Mouse (Mus musculus) CH12.LX (cell line): ENCODE measurements around the gene Chrm5. TPM values are rescaled to one million over a fixed set of nuclear protein-coding genes. Genes with fewer than 3 reads are reported as not detected.
A peak's percentile ranks its signal among the peaks of the same experiment; 100 is the strongest.
"Not testable (repeated sequence)": the region's sequence is repeated elsewhere in the genome, so short reads cannot be mapped to it uniquely, and the experiment has no call there.

Experiments used
- DNase-seq: peaks from one replicate; pipeline ENCODE4 v3.0.0-alpha.2; 2013; ENCODE audit errors: extremely low read depth
- H3K27ac ChIP-seq: 2 replicates; pipeline ENCODE4 v1.5.1; 2012; ENCODE audit warnings: low read depth, mild to moderate bottlenecking, control low read depth, moderate library complexity; ENCODE audit not compliant: insufficient read depth
- H3K27me3 ChIP-seq: replicated peaks from 2 replicates; pipeline ENCODE3; 2012; ENCODE audit warnings: inconsistent platforms
- H3K36me3 ChIP-seq, 2 experiments: replicated peaks in 1 of 2; 2 replicates each; pipeline versions ENCODE3 to v1.6.1; 2012; ENCODE audit warnings: inconsistent platforms in 1 of 2, low read length in 1 of 2, mild to moderate bottlenecking in 1 of 2, mixed read lengths in 1 of 2, moderate library complexity in 1 of 2; ENCODE audit not compliant: control insufficient read depth in 1 of 2, insufficient read depth in 1 of 2
- H3K4me1 ChIP-seq, 2 experiments: 2 replicates each; pipeline ENCODE4 v1.6.1; 2012; ENCODE audit warnings: inconsistent platforms in 1 of 2, moderate library complexity in 1 of 2; ENCODE audit not compliant: insufficient read depth in 2 of 2, control insufficient read depth in 1 of 2
- H3K4me2 ChIP-seq: 2 replicates; pipeline ENCODE4 v1.6.1; 2012; ENCODE audit warnings: low read depth, mild to moderate bottlenecking, control low read depth; ENCODE audit not compliant: poor library complexity, insufficient read depth, severe bottlenecking
- H3K4me3 ChIP-seq, 3 experiments: fragments of 150-350 bp in 1 of 3; sonication (generic) in 1 of 3; replicated peaks in 1 of 3; 2 replicates each; pipeline versions ENCODE3 to v1.5.1; 2011 to 2012; ENCODE audit warnings: low read depth in 2 of 3, low read length in 2 of 3, mild to moderate bottlenecking in 2 of 3, moderate library complexity in 2 of 3, control low read depth in 1 of 3, improper control_type of control experiment in 1 of 3, inconsistent platforms in 1 of 3, mixed read lengths in 1 of 3; ENCODE audit not compliant: poor library complexity in 1 of 3
- H3K79me2 ChIP-seq: replicated peaks from 2 replicates; pipeline ENCODE4 v1.6.1; 2012; ENCODE audit warnings: mild to moderate bottlenecking, moderate library complexity; ENCODE audit not compliant: control insufficient read depth, poor library complexity, insufficient read depth, severe bottlenecking; ENCODE audit errors: extremely low read depth
- H3K9ac ChIP-seq: 2 replicates; pipeline ENCODE4 v1.6.1; 2012; ENCODE audit warnings: low read depth, mild to moderate bottlenecking, control low read depth, moderate library complexity; ENCODE audit not compliant: insufficient read depth
- H3K9me3 ChIP-seq: replicated peaks from 2 replicates; pipeline ENCODE3; 2012; ENCODE audit warnings: low read length, inconsistent platforms, mixed read lengths
- CHD1 ChIP-seq: IDR thresholded peaks from 2 replicates; pipeline ENCODE4 v1.6.1; 2012; ENCODE audit warnings: low read depth, low read length, improper control_type of control experiment, inconsistent platforms
- E2F4 ChIP-seq: IDR thresholded peaks from 2 replicates; pipeline ENCODE4 v1.6.1; 2011; ENCODE audit warnings: low read depth, low read length, improper control_type of control experiment; ENCODE audit not compliant: insufficient replicate concordance
- ELF1 ChIP-seq: IDR thresholded peaks from 2 replicates; pipeline ENCODE4 v1.6.1; 2014; ENCODE audit warnings: low read depth, mild to moderate bottlenecking, inconsistent platforms, low read length, improper control_type of control experiment
- EP300 ChIP-seq: IDR thresholded peaks from 2 replicates; pipeline ENCODE4 v1.6.1; 2011; ENCODE audit warnings: low read length, improper control_type of control experiment
- ETS1 ChIP-seq: conservative IDR thresholded peaks from 2 replicates; pipeline ENCODE4 v1.6.1; 2012; ENCODE audit warnings: low read depth, mild to moderate bottlenecking, inconsistent platforms, low read length, improper control_type of control experiment, moderate library complexity
- GABPA ChIP-seq: IDR thresholded peaks from 2 replicates; pipeline ENCODE4 v1.6.1; 2012; ENCODE audit warnings: low read depth, low read length, improper control_type of control experiment, inconsistent platforms; ENCODE audit not compliant: insufficient replicate concordance
- JUN ChIP-seq: IDR thresholded peaks from 2 replicates; pipeline ENCODE4 v1.6.1; 2011; ENCODE audit warnings: low read depth, mild to moderate bottlenecking, low read length, improper control_type of control experiment, moderate library complexity; ENCODE audit not compliant: insufficient read depth
- KAT2A ChIP-seq: IDR thresholded peaks from 2 replicates; pipeline ENCODE4 v1.6.1; 2012; ENCODE audit warnings: low read length, improper control_type of control experiment, inconsistent platforms; ENCODE audit not compliant: insufficient replicate concordance
- MAX ChIP-seq: IDR thresholded peaks from 2 replicates; pipeline ENCODE4 v1.6.1; 2011; ENCODE audit warnings: low read length, improper control_type of control experiment
- MEF2A ChIP-seq: IDR thresholded peaks from 2 replicates; pipeline ENCODE4 v1.6.1; 2014; ENCODE audit warnings: low read depth, mild to moderate bottlenecking, inconsistent platforms, low read length, improper control_type of control experiment, borderline replicate concordance
- MXI1 ChIP-seq: IDR thresholded peaks from 2 replicates; pipeline ENCODE4 v1.6.1; 2011; ENCODE audit warnings: mild to moderate bottlenecking, low read depth, low read length, improper control_type of control experiment
- MYC ChIP-seq: IDR thresholded peaks from 2 replicates; pipeline ENCODE4 v1.6.1; 2011; ENCODE audit warnings: low read depth, mild to moderate bottlenecking, improper control_type of control experiment, low read length
- NELFE ChIP-seq: IDR thresholded peaks from 2 replicates; pipeline ENCODE4 v1.6.1; 2011; ENCODE audit warnings: low read depth, low read length, improper control_type of control experiment
- NRF1 ChIP-seq: IDR thresholded peaks from 2 replicates; pipeline ENCODE4 v1.6.1; 2014; ENCODE audit warnings: low read depth, mild to moderate bottlenecking, inconsistent platforms, low read length, improper control_type of control experiment, moderate library complexity
- PAX5 ChIP-seq: IDR thresholded peaks from 2 replicates; pipeline ENCODE4 v1.6.1; 2012; ENCODE audit warnings: low read length, inconsistent platforms, mixed read lengths
- POLR2A ChIP-seq: IDR thresholded peaks from 2 replicates; pipeline ENCODE4 v1.6.1; 2011; ENCODE audit warnings: low read depth, mild to moderate bottlenecking, improper control_type of control experiment, low read length
- SIN3A ChIP-seq: IDR thresholded peaks from 2 replicates; pipeline ENCODE4 v1.6.1; 2012; ENCODE audit warnings: low read length, improper control_type of control experiment, inconsistent platforms
- SMC3 ChIP-seq: IDR thresholded peaks from 2 replicates; pipeline ENCODE4 v1.6.1; 2011; ENCODE audit warnings: low read depth, low read length, improper control_type of control experiment
- TBP ChIP-seq: conservative IDR thresholded peaks from 2 replicates; pipeline ENCODE4 v1.6.1; 2011; ENCODE audit warnings: low read depth, low read length, improper control_type of control experiment
- UBTF ChIP-seq: IDR thresholded peaks from 2 replicates; pipeline ENCODE4 v1.6.1; 2012; ENCODE audit warnings: low read depth, mild to moderate bottlenecking, inconsistent platforms, low read length, improper control_type of control experiment, moderate library complexity
- USF1 ChIP-seq: IDR thresholded peaks from 2 replicates; pipeline ENCODE4 v1.6.1; 2014; ENCODE audit warnings: low read depth, mild to moderate bottlenecking, inconsistent platforms, low read length, improper control_type of control experiment
- USF2 ChIP-seq: conservative IDR thresholded peaks from 2 replicates; pipeline ENCODE4 v1.6.1; 2011; ENCODE audit warnings: low read depth, low read length, improper control_type of control experiment
- ZC3H11A ChIP-seq: IDR thresholded peaks from 2 replicates; pipeline ENCODE4 v1.6.1; 2012; ENCODE audit warnings: low read depth, mild to moderate bottlenecking, inconsistent platforms, low read length, improper control_type of control experiment
- ZMIZ1 ChIP-seq: IDR thresholded peaks from 2 replicates; pipeline ENCODE4 v1.6.1; 2012; ENCODE audit warnings: low read depth, mild to moderate bottlenecking, inconsistent platforms, low read length, improper control_type of control experiment
- ZNF384 ChIP-seq: IDR thresholded peaks from 2 replicates; pipeline ENCODE4 v1.6.1; 2012; ENCODE audit warnings: low read depth, low read length, improper control_type of control experiment, inconsistent platforms
- dilution Hi-C: fragments of 300-500 bp; cut with MboI; formaldehyde crosslinking; loops from 2 replicates; pipeline ENCODE4 v1.14.3; 2020; ENCODE audit warnings: low sequenced_read_pairs; ENCODE audit not compliant: extremely low pct_unique_long_range_greater_than_20kb, extremely low pct_ligation_motif_present
- in situ Hi-C: fragments of 300-500 bp; cut with MboI; formaldehyde crosslinking; loops from 3 replicates; pipeline ENCODE4 v1.14.3; 2019; ENCODE audit warnings: low sequenced_read_pairs, low pct_ligation_motif_present, low pct_unique_long_range_greater_than_20kb, mixed read lengths
- polyA plus RNA-seq: library from polyadenylated mRNA; unstranded; fragments of >175 nt; gene quantifications from 2 replicates; pipeline ENCODE4 v1.2.1, GENCODE M21; 2012; ENCODE audit warnings: low read depth; ENCODE audit not compliant: insufficient read length
- total RNA-seq, 2 experiments: library from RNA; depleted of rRNA; stranded (reverse); fragments of 300-350 nt in 1 of 2; fragments of >200 nt in 1 of 2; gene quantifications; 2 replicates each; pipeline ENCODE4 v1.2.3; 2012 to 2014

The Chrm5 gene
- total and polyA plus RNA-seq, 3 experiments = not detected

DNA sequence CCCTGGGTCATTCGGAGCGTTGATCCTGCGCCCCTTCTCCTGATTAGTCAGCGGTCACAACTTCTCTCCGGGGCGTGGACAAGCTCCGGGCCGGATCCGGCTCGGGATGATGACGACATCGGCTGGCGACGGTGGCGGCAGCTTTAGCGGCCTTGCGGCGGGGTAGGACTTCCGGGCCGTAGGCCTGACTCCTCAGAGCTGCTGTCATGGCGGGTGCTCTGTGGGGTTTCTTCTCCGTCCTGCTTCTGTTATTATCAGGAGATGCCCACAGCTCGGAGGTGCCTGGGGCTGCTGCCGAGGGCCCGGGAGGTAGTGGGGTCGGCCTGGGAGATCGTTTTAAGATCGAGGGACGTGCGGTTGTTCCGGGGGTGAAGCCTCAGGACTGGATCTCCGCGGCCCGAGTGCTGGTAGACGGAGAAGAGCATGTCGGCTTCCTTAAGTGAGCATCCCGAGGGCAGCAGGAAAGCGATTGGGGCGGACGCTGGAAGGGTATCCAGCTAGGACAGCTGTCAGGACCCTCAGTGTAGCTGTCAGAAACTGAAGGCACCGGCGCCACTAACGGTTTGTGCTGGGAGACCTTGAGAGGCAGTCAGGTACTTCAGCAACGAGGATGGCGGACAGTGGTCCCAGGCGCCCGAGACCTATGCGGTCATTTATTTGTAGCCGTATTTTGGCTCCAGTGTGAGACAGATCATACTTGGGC lies 25.6 kb downstream of the Chrm5 start, which contains the start of gene Emc7 (continued):
- TF ChIP-seq JUN (no peak), ZC3H11A (no peak), SIN3A (peak; percentile 95), NRF1 (peak; percentile 55), CHD1 (no peak), GABPA (peak; percentile 56; the same call in 1 of the 2 replicates), ZNF384 (no peak), ELF1 (peak; percentile 96), NELFE (peak; percentile 97), ETS1 (peak; percentile 43; the same call in 1 of the 2 replicates), ZMIZ1 (peak; percentile 87; the same call in 1 of the 2 replicates), USF2 (no peak), E2F4 (0 out of 2 replicates have a peak, but pooled peaks have one; percentile 77), KAT2A (peak; percentile 93), MAX (no peak)

DNA sequence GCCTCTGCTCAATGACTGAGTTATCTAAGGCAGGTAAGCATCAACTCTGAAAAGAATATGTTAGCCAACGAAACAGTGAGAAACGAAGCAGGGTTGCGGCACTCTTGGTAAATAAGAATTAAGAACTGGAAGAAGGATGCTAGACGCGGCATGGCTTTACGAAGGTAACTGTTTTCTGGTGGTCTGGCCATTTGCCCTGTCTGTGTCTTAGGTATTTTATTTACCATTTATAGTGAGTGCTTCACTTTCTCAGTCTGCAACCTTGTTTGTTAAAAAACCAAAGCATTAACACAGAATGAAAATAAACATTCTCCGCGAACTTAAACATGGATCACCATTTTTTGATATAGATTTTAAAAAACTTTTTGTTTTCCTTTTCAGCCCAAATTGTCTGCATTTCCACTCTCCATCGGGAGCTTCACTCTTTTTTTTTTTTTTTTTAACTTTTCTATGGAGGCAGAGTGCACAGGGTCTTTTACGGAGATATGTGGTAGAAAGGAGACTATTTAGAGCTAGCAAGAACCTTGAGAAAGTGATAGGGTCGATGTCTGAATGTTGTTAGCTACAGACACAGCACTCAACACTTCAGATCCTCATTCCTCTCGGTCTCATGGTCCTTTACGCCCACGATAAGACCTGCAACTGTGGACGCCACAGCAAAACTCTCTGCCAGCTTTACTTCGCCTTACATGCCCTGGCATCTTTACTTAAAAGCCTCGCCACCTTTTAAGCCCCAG lies 26.3 kb downstream of the Chrm5 start:
- in situ Hi-C loops = loop anchor here (10.0 kb wide), 1 partner anchor 79 kb away; the partner anchor contains the start of gene Katnbl1

DNA sequence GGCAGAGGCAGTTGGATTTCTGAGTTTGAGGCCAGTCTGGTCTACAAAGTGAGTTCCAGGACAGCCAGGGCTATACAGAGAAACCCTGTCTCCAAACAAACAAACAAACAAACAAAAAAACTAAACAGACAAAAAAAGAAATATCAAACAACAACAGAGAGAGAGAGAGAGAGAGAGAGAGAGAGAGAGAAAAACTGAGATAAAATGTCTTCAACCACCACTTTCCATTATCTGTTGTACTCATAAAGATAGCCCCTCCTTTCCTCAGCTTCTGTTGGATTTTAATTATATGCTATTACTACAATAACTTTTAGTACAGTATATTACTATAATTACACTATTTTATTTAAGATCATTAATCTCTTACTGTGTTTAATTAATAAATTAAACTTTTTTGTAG lies 28.1 kb downstream of the Chrm5 start:
- H3K4me2 ChIP-seq, DNase-seq, H3K27ac ChIP-seq, H3K9ac ChIP-seq, dilution Hi-C loops, H3K4me3 ChIP-seq, H3K9me3 ChIP-seq, H3K36me3 ChIP-seq, H3K27me3 ChIP-seq: not testable (repeated sequence)
- H3K4me1 ChIP-seq = peaks cover 3 to 36% of the 10 kb centered on the region in 2 experiments; a peak in 3 of 4 replicates
- H3K79me2 ChIP-seq = peaks cover 20% of the 10 kb centered on the region
- in situ Hi-C loops = loop anchor here (10.0 kb wide), 1 partner anchor 78 kb away; the partner anchor contains the start of gene Katnbl1

More for the DNA sequence above, 26.3 kb downstream of the Chrm5 start:
- H3K27me3 ChIP-seq = no peaks in the 10 kb centered on the region
- peak overlapping the region; percentile 72 for H3K9ac ChIP-seq
- H3K4me1 ChIP-seq = peaks cover 0 to 36% of the 10 kb centered on the region in 2 experiments; a peak in 2 of 4 replicates
- H3K4me2 ChIP-seq = peak overlapping the region; percentile 55
- DNase-seq = no peak
- dilution Hi-C loops = no loop called here
- H3K36me3 ChIP-seq = peaks cover 4 to 10% of the 10 kb centered on the region in 2 experiments
- H3K4me3 ChIP-seq = peak overlapping the region; percentile 76 to 95 (median 92)
- TF ChIP-seq MEF2A (no peak), GABPA (no peak), USF1 (no peak), SMC3 (no peak; the same call in 1 of the 2 replicates), TBP (no peak), POLR2A (no peak), SIN3A (no peak), MYC (no peak), UBTF (no peak), ZMIZ1 (no peak), EP300 (no peak), ETS1 (no peak), ZC3H11A (no peak), PAX5 (no peak), MXI1 (no peak)
- H3K27ac ChIP-seq = peak overlapping the region; percentile 23; the same call in 1 of the 2 replicates
- H3K79me2 ChIP-seq = peaks cover 34% of the 10 kb centered on the region
- no peaks in the 10 kb centered on the region for H3K9me3 ChIP-seq
